Mouse (Mus musculus) layer of hippocampus, postnatal 14 days (tissue): Measurements from ENCODE around the gene Cylc1. TPM values are rescaled to one million over a fixed set of nuclear protein-coding genes. Genes with fewer than 3 reads are reported as not detected.

Experiments
- DNase-seq, 2 experiments: peaks; one replicate each; pipeline ENCODE4 v3.0.0; 2021 to 2022; ENCODE audit warnings: low spot score in 2 of 2, mixed read lengths in 1 of 2
- long read RNA-seq, 2 experiments: library from polyadenylated mRNA; stranded (forward); transcript quantifications; one replicate each; pipeline ENCODE4 v2.0.0; 2021
- total RNA-seq, 2 experiments: library from RNA; stranded (reverse); gene quantifications; 2 replicates each; pipeline ENCODE4 v1.2.3; 2021

Gene Cylc1
- not detected for total RNA-seq
- long read RNA-seq, experiment 1: 0 reads
- long read RNA-seq, experiment 2: 0 reads

DNA sequence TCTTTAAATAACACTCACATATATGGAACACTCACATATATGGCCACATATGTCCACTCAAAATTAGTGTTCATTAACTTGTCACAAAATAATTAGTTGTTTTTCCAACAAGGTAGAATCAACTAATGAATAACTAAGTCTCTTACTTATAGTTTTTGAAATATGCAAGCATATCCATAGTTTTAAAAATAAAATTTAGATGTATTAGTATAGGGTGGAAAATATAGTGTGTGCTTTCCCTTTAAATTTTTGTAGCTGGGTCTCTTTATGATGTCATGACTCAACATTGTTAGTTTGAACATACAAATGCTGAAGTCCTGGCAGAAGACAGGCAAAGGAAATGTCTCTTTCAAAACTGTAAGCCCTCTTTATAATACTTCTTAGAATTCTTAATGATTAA, at the start of gene Cylc1:
TSS of gene Cylc1 (plus strand) at position 301 of the 400 bp plus-strand sequence.
- no peak for DNase-seq

DNA sequence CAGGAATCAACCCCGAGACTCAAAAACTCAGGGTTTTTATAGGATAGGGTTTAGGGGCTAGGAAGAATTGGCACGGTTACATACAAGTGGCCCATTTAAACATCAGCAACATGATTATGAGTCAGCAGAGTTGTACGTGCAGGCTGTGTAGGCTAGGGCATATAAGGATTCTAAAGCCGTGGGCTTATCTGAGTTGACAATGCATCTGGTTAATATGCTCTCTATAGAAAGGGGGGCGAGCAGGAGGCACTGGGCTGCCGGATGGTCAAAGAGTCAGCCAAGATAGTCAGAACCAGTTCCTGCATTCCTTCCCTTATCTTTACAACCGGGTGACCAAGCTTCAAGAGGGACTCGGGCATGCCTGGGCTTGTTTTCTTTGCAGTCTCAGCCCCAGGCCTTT, 31.5 kb upstream of the Cylc1 start:
- no peak for DNase-seq

DNA sequence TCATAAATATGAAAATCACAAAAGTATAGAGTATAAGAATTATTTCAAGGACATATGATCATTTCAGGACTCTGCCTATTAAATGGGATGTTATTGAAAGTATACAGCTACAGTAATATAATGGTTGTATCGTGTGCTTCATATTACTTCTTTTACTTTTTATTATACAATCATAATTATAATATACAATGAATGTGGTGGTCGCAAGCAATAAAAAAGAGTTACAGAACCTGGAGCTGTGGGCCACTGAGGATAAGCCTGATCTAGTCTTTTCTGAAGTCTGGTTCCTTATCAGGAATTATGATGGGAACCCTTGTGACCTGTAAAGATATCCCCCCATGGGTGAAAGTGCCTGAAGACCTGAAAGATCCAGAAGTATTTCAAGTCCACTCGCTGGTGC, 57.8 kb downstream of the Cylc1 start, which contains the start of gene Gm10112:
TSS of gene Gm10112 (plus strand) at position 301 of the 400 bp plus-strand sequence.
- DNase-seq: no peak

Other genes starting within 250 kb of the Cylc1 start
- not detected for gene Gm10112, start 57.9 kb downstream of the Cylc1 start, total RNA-seq